Mouse (Mus musculus): ENCODE measurements around the gene Lsp1. TPM values are rescaled to one million over a fixed set of nuclear protein-coding genes. Genes with fewer than 3 reads are reported as not detected.

Gene Lsp1
- polyA plus RNA-seq, 1 experiment from 2014 or later, result 5.1 TPM

- Histone ChIP-seq H3K4me3 (no peak overlapping the region), H3K9ac (no peak overlapping the region), H3K4me1 (replicated peaks) (no peaks in the 10 kb centered on the region), H3K9me3 (no peaks in the 10 kb centered on the region), H3K27ac (no peak overlapping the region), H3K4me2 (no peak overlapping the region), H3K27me3 (no peaks in the 10 kb centered on the region), H3K36me3 (no peaks in the 10 kb centered on the region)
- no peak for ATAC-seq (ENCODE audit: low FRiP score)
- WGBS, result 77% methylated on average over 6 of the region's 6 CpGs
Observed at GRCm38 (mm10) chr7:142449038-142449617, 11.5 kb upstream of the Lsp1 start.

GRCm38 (mm10) chr7:142454706-142455105, 5.9 kb upstream of the Lsp1 start:
- no peaks in the 10 kb centered on the region for H3K9me3 ChIP-seq
- no peaks in the 10 kb centered on the region for H3K36me3 ChIP-seq
- H3K27me3 ChIP-seq, result no peaks in the 10 kb centered on the region
- no peak overlapping the region for H3K4me3 ChIP-seq
- ATAC-seq (ENCODE audit: low FRiP score), result no peak
- no peak overlapping the region for H3K4me2 ChIP-seq
- no peak overlapping the region for H3K9ac ChIP-seq
- peaks cover 20% of the 10 kb centered on the region for H3K4me1 ChIP-seq (replicated peaks)
- no peak overlapping the region for H3K27ac ChIP-seq
- WGBS, result 21% methylated on average over 1 of the region's 1 CpGs

DNA sequence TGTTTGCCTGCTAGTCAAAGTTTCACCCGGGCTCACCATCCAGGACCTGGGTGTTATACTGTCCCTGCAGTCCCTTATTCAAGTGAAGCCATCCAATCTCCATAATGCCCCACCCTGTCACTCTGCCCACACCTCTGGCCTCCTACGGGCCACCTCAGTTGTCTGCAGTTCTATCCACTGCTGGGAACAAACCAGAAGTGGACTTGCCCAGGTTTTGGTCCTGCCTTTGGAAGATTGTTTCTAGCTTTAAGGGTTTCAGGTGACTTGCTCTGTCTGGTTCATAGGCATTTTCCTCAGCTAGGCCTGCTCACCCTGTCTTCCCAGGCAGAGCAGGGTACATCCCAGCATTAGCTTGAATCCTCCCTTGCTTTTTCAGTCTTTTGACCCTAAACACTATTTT, 5.4 kb upstream of the Lsp1 start:
- 55% methylated on average over 2 of the region's 2 CpGs for WGBS
- Histone ChIP-seq H3K4me2 (no peak overlapping the region), H3K9ac (no peak overlapping the region), H3K4me3 (no peak overlapping the region), H3K4me1 (replicated peaks) (peaks cover 20% of the 10 kb centered on the region), H3K27ac (no peak overlapping the region), H3K27me3 (no peaks in the 10 kb centered on the region), H3K9me3 (no peaks in the 10 kb centered on the region), H3K36me3 (no peaks in the 10 kb centered on the region)
- no peak for ATAC-seq (ENCODE audit: low FRiP score)

DNA sequence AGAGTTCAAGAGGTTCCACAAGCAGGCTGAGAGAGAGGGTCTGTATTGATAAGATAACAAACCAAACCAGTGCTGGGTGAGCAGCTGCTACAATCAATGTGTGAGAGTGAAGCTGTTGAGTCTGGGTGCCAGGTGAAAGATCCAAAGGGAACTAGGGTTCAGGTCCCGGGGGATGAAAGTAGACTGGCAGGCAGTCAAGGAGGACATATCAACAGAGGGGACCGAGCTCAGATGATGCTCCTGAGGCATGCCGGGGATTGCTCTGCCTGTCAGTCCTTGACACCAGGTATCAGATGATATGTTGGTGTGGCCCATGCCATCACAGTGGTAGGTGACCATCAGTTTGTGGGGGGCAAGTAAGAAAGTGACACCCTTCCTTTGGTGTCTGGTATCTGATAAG, 3.8 kb upstream of the Lsp1 start:
- peak overlapping the region; percentile 18 for H3K27ac ChIP-seq
- H3K36me3 ChIP-seq, result no peaks in the 10 kb centered on the region
- WGBS, result 61% methylated on average over 3 of the region's 3 CpGs
- no peak overlapping the region for H3K4me2 ChIP-seq
- H3K9me3 ChIP-seq, result no peaks in the 10 kb centered on the region
- H3K9ac ChIP-seq, result no peak overlapping the region
- peaks cover 20% of the 10 kb centered on the region for H3K4me1 ChIP-seq (replicated peaks)
- H3K27me3 ChIP-seq, result no peaks in the 10 kb centered on the region
- ATAC-seq (ENCODE audit: low FRiP score), result no peak
- no peak overlapping the region for H3K4me3 ChIP-seq

DNA sequence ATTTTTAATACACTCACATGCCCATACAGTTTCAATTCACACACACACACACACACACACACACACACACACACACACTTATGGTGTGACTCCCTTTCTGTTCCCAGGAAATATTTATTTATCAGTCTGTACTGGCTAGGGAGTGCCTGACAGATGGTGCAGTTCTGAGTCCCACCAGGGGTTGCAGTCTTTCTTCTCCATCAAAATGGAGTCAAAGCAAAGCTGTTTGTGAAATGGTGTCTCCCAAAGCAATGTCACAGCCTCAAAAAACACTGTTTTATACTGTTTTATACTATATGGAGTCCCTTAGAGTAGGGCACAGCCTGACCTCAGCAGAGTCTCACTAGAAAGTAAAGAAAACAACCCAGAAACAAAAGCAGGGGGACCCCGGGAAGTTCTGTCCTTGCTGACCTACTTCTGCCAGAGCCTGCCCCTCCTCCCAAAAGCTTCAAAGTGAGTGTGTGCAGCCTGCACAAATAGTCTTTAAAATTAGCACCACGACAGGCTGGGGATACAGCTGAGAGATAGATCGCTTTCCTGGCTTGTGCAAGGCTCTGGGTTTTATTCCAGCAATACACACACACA, 3.3 kb upstream of the Lsp1 start:
- Histone ChIP-seq H3K9ac (no peak overlapping the region), H3K4me2 (no peak overlapping the region), H3K27ac (peak overlapping the region; percentile 64), H3K4me1 (replicated peaks) (peaks cover 20% of the 10 kb centered on the region), H3K9me3 (no peaks in the 10 kb centered on the region), H3K36me3 (no peaks in the 10 kb centered on the region), H3K27me3 (no peaks in the 10 kb centered on the region), H3K4me3 (no peak overlapping the region)
- 38% methylated on average over 3 of the region's 3 CpGs for WGBS
- ATAC-seq (ENCODE audit: low FRiP score), result 0 out of 2 replicates have a peak, but pooled peaks have one; percentile 65

- Histone ChIP-seq H3K4me1 (replicated peaks) (peaks cover 20% of the 10 kb centered on the region), H3K27ac (peak overlapping the region; percentile 64), H3K27me3 (0 out of 2 replicates have a peak, but pooled peaks cover 1% of the 10 kb centered on the region), H3K9ac (no peak overlapping the region), H3K36me3 (no peaks in the 10 kb centered on the region), H3K9me3 (no peaks in the 10 kb centered on the region), H3K4me2 (no peak overlapping the region), H3K4me3 (no peak overlapping the region)
- no peak for ATAC-seq (ENCODE audit: low FRiP score)
- WGBS, result 57% methylated on average over 2 of the region's 2 CpGs
Observed at GRCm38 (mm10) chr7:142458026-142458425, 2.6 kb upstream of the Lsp1 start.

DNA sequence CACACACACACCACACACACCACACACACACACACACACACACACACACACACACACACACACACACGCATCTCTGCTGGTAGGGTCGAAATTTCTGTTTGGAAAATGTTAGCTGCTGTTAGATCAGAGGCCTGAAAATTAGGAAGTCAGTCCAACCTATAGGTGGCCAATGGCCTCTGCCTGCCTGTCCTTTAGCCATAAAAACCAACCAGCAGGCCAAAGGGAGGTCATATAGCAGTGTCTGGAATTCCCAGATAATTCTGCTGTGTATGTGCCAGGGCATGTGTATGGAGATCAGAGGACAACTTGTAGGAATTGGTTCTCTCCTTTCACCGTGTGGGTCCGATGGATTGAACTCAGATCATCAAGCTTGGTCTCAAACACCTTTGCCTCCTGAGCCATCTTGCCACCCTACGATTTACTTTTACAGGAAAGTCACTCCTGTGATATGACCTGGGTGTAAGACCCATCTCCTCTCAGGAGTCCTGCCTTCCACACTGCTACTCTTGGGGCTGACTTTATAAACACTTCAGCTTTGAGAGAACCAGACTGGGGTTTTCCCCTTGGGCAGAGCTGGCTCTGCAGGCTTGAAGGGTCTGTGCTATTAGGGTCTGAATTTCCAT, 1.8 kb upstream of the Lsp1 start:
- H3K27me3 ChIP-seq, result 0 out of 2 replicates have a peak, but pooled peaks cover 3% of the 10 kb centered on the region
- no peaks in the 10 kb centered on the region for H3K9me3 ChIP-seq
- H3K36me3 ChIP-seq, result no peaks in the 10 kb centered on the region
- no peak overlapping the region for H3K9ac ChIP-seq
- H3K27ac ChIP-seq, result 0 out of 2 replicates have a peak overlapping the region, but pooled peaks have one; percentile 64
- 88% methylated on average over 5 of the region's 5 CpGs for WGBS
- H3K4me3 ChIP-seq, result no peak overlapping the region
- H3K4me1 ChIP-seq (replicated peaks), result peaks cover 20% of the 10 kb centered on the region
- no peak overlapping the region for H3K4me2 ChIP-seq
- ATAC-seq (ENCODE audit: low FRiP score), result no peak

DNA sequence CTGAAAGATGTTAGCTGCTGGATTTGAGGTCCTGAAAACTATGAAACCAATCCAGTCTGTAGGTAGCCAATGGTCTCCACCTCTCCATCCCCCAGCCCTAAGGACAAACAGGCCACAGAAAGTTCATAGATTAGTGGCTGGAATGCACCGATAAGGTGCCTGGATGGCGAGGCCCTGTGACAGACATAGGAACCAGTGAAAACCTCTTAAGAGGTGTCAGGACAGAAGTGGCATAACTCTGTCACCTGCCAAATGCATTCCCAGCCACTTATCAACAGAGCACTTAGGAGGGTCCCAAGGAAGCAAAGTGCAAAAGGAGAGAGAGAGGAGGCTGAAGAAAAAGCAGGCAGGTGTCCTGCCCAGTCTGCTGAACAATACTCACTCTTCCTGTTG, 1.3 kb upstream of the Lsp1 start:
- WGBS, result 94% methylated on average over 2 of the region's 2 CpGs
- Histone ChIP-seq H3K4me2 (no peak overlapping the region), H3K9me3 (no peaks in the 10 kb centered on the region), H3K27ac (no peak overlapping the region), H3K9ac (no peak overlapping the region), H3K4me3 (no peak overlapping the region), H3K36me3 (no peaks in the 10 kb centered on the region), H3K27me3 (0 out of 2 replicates have a peak, but pooled peaks cover 3% of the 10 kb centered on the region), H3K4me1 (replicated peaks) (peaks cover 20% of the 10 kb centered on the region)
- ATAC-seq (ENCODE audit: low FRiP score), result no peak

GRCm38 (mm10) chr7:142461446-142461845, 837 bp downstream of the Lsp1 start:
- WGBS, result 94% methylated on average over 2 of the region's 2 CpGs
- peaks cover 12% of the 10 kb centered on the region for H3K4me1 ChIP-seq (replicated peaks)
- ATAC-seq (ENCODE audit: low FRiP score), result no peak
- no peak overlapping the region for H3K27ac ChIP-seq
- H3K4me2 ChIP-seq, result no peak overlapping the region
- no peak overlapping the region for H3K9ac ChIP-seq
- no peaks in the 10 kb centered on the region for H3K9me3 ChIP-seq
- H3K4me3 ChIP-seq, result no peak overlapping the region
- 0 out of 2 replicates have a peak, but pooled peaks cover 3% of the 10 kb centered on the region for H3K27me3 ChIP-seq
- no peaks in the 10 kb centered on the region for H3K36me3 ChIP-seq

- no peak overlapping the region for H3K4me2 ChIP-seq
- H3K9ac ChIP-seq, result no peak overlapping the region
- no peak overlapping the region for H3K4me3 ChIP-seq
- ATAC-seq (ENCODE audit: low FRiP score), result no peak
- no peak overlapping the region for H3K27ac ChIP-seq
- 0 out of 2 replicates have a peak, but pooled peaks cover 3% of the 10 kb centered on the region for H3K27me3 ChIP-seq
- H3K36me3 ChIP-seq, result no peaks in the 10 kb centered on the region
- H3K4me1 ChIP-seq (replicated peaks), result peaks cover 6% of the 10 kb centered on the region
- H3K9me3 ChIP-seq, result no peaks in the 10 kb centered on the region
- WGBS, result 84% methylated on average over 6 of the region's 6 CpGs
Observed at GRCm38 (mm10) chr7:142462190-142462589, 1.6 kb downstream of the Lsp1 start.

GRCm38 (mm10) chr7:142462594-142463078, 2.0 kb downstream of the Lsp1 start:
- H3K4me1 ChIP-seq (replicated peaks), result peaks cover 1% of the 10 kb centered on the region
- ATAC-seq (ENCODE audit: low FRiP score), result no peak
- no peak overlapping the region for H3K9ac ChIP-seq
- no peak overlapping the region for H3K4me3 ChIP-seq
- H3K27me3 ChIP-seq, result 0 out of 2 replicates have a peak, but pooled peaks cover 3% of the 10 kb centered on the region
- H3K36me3 ChIP-seq, result no peaks in the 10 kb centered on the region
- H3K9me3 ChIP-seq, result no peaks in the 10 kb centered on the region
- H3K27ac ChIP-seq, result no peak overlapping the region
- no peak overlapping the region for H3K4me2 ChIP-seq
- 77% methylated on average over 4 of the region's 4 CpGs for WGBS

- H3K4me3 ChIP-seq, result no peak overlapping the region
- H3K4me1 ChIP-seq (replicated peaks), result peaks cover 22% of the 10 kb centered on the region
- ATAC-seq (ENCODE audit: low FRiP score), result no peak
- no peak overlapping the region for H3K27ac ChIP-seq
- H3K36me3 ChIP-seq, result no peaks in the 10 kb centered on the region
- WGBS, result 88% methylated on average over 7 of the region's 7 CpGs
- no peak overlapping the region for H3K4me2 ChIP-seq
- no peaks in the 10 kb centered on the region for H3K9me3 ChIP-seq
- H3K27me3 ChIP-seq, result 0 out of 2 replicates have a peak, but pooled peaks cover 3% of the 10 kb centered on the region
- no peak overlapping the region for H3K9ac ChIP-seq
Observed at GRCm38 (mm10) chr7:142470171-142470691, 9.6 kb downstream of the Lsp1 start.

Measured in hindbrain, embryonic 13.5 days (tissue).